Mouse (Mus musculus): ENCODE data around the gene Wbp2nl.

DNA sequence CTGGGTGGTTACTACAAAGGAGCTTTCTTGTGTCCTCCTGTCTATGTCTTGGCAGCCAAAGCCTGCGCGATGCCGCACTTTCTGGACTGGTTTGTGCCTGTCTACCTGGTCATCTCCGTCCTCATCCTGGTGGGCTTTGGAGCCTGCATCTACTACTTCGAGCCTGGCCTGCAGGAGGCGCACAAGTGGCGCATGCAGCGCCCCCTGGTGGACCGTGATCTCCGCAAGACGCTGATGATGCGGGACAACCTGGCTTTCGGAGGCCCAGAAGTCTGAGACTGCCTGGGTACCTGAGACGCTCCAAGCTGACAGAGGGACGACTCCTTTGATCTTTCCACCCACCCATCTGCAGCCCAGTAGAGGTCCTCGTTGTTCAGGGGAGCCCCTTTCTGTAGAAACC is 39.2 kb upstream of the Wbp2nl start:
- no peak for TF ChIP-seq MEF2A (IDR thresholded peaks at IDR 0.05; ENCODE audit: extremely low read depth, insufficient replicate concordance, low read depth, low read length, poor library complexity, severe bottlenecking)
- peak in 2 of 3 experiments; percentile 96 to 100; a peak in 5 of 6 replicates for TF ChIP-seq CTCF (IDR thresholded peaks at IDR 0.05 in 2 of 3, conservative IDR thresholded peaks at IDR 0.05 in 1 of 3; ENCODE audit: control insufficient read depth in 1 of 3, insufficient read depth in 1 of 3, low read depth in 2 of 3, low read length in 3 of 3, poor library complexity in 1 of 3, severe bottlenecking in 1 of 3)
- TF ChIP-seq JUND (IDR thresholded peaks at IDR 0.05; ENCODE audit: low read depth, low read length), result no peak
- TF ChIP-seq HCFC1 (IDR thresholded peaks at IDR 0.05; ENCODE audit: low read depth, low read length), result no peak
- TF ChIP-seq TCF12 (IDR thresholded peaks at IDR 0.05; ENCODE audit: low read depth, low read length), result no peak; the same call in 1 of the 2 replicates
- no peak for TF ChIP-seq GATA1 (IDR thresholded peaks at IDR 0.05; ENCODE audit: low read depth, low read length)
- no peak for TF ChIP-seq CHD1 (IDR thresholded peaks at IDR 0.05; ENCODE audit: low read depth, low read length)
- TF ChIP-seq TAL1 (IDR thresholded peaks at IDR 0.05; ENCODE audit: low read length), result no peak
- no peak for TF ChIP-seq EP300 (IDR thresholded peaks at IDR 0.05; ENCODE audit: low read depth in 1 of 2, low read length in 2 of 2)
- TF ChIP-seq POLR2A (IDR thresholded peaks at IDR 0.05; ENCODE audit: control insufficient read depth in 1 of 2, insufficient read depth in 1 of 2, low read depth in 1 of 2, low read length in 2 of 2, poor library complexity in 1 of 2), result no peak
- TF ChIP-seq ETS1 (IDR thresholded peaks at IDR 0.05; ENCODE audit: low read depth, low read length), result no peak
